Mouse (Mus musculus) C2C12 (cell line): ENCODE measurements around the gene Aff3. TPM values are rescaled to one million over a fixed set of nuclear protein-coding genes. Genes with fewer than 3 reads are reported as not detected.

ENCODE experiments used
- H3K27me3 ChIP-seq: one replicate; pipeline ENCODE4 v1.6.1; 2011; ENCODE audit not compliant: control insufficient read depth, insufficient read depth, insufficient read length
- H3K36me3 ChIP-seq: one replicate; pipeline ENCODE4 v1.6.1; 2011; ENCODE audit not compliant: control insufficient read depth, insufficient read depth
- H3K4me3 ChIP-seq: one replicate; pipeline ENCODE4 v1.5.1; 2011; ENCODE audit warnings: mild to moderate bottlenecking, control low read depth; ENCODE audit not compliant: poor library complexity, insufficient read depth, severe bottlenecking
- H3K79me2 ChIP-seq: one replicate; pipeline ENCODE4 v1.6.1; 2011; ENCODE audit not compliant: control insufficient read depth, insufficient read depth
- H3K79me3 ChIP-seq: one replicate; pipeline ENCODE4 v1.6.1; 2011; ENCODE audit warnings: low read depth, control low read depth
- H3ac ChIP-seq: one replicate; pipeline ENCODE3; 2011; ENCODE audit warnings: low read depth; ENCODE audit not compliant: control insufficient read depth, insufficient read length
- CEBPB ChIP-seq: IDR thresholded peaks from one replicate; pipeline ENCODE4 v1.6.1; 2011; ENCODE audit warnings: low read depth, mild to moderate bottlenecking, control low read depth, moderate library complexity
- CTCF ChIP-seq: IDR thresholded peaks from one replicate; pipeline ENCODE4 v1.5.1; 2011; ENCODE audit not compliant: control insufficient read depth, insufficient read depth, insufficient read length
- FOSL1 ChIP-seq: IDR thresholded peaks from one replicate; pipeline ENCODE4 v1.8.0; 2011; ENCODE audit warnings: mild to moderate bottlenecking, low read length; ENCODE audit not compliant: poor library complexity, insufficient read depth, severe bottlenecking
- MAX ChIP-seq: IDR thresholded peaks from one replicate; pipeline ENCODE4 v1.6.1; 2011; ENCODE audit warnings: mild to moderate bottlenecking, control low read depth
- MYOD1 ChIP-seq: IDR thresholded peaks from one replicate; pipeline ENCODE4 v1.6.1; 2011; ENCODE audit warnings: low read depth; ENCODE audit not compliant: control insufficient read depth, insufficient read length
- MYOG ChIP-seq: IDR thresholded peaks from one replicate; pipeline ENCODE4 v1.6.1; 2011; ENCODE audit not compliant: control insufficient read depth, insufficient read length; ENCODE audit errors: extremely low read depth
- USF1 ChIP-seq: IDR thresholded peaks from one replicate; pipeline ENCODE4 v1.6.1; 2011; ENCODE audit warnings: low read depth, mild to moderate bottlenecking, control low read depth, moderate library complexity
- polyA plus RNA-seq: library from polyadenylated mRNA; unstranded; fragments of >200 nt; fragmentation: generic; extraction: Trizol; gene quantifications from one replicate; pipeline ENCODE4 v1.2.1, GENCODE M21; 2012; ENCODE audit warnings: missing spikeins

Aff3 gene
- polyA plus RNA-seq, 1 experiment: not detected

- H3K79me3 ChIP-seq: no peaks in the 10 kb centered on the region
- no peak overlapping the region for H3K4me3 ChIP-seq
- H3K27me3 ChIP-seq: peaks cover 9% of the 10 kb centered on the region
- no peak for TF ChIP-seq MYOD1
- TF ChIP-seq CTCF: no peak
- no peak for TF ChIP-seq CEBPB
- H3ac ChIP-seq: no peak overlapping the region
- H3K36me3 ChIP-seq: no peaks in the 10 kb centered on the region
- no peaks in the 10 kb centered on the region for H3K79me2 ChIP-seq
Observed at GRCm38 (mm10) chr1:38521651-38522050, 143.1 kb downstream of the Aff3 start.

- Histone ChIP-seq H3K4me3 (no peak overlapping the region), H3K79me2 (no peaks in the 10 kb centered on the region), H3K27me3 (peaks cover 3% of the 10 kb centered on the region), H3K36me3 (no peaks in the 10 kb centered on the region), H3K79me3 (no peaks in the 10 kb centered on the region), H3ac (no peak overlapping the region)
- TF ChIP-seq CTCF (no peak), FOSL1 (no peak), MAX (no peak), CEBPB (no peak), MYOD1 (no peak), MYOG (no peak), USF1 (no peak)
Observed at GRCm38 (mm10) chr1:38516225-38516624, 148.5 kb downstream of the Aff3 start.

GRCm38 (mm10) chr1:38514634-38515011, 150.1 kb downstream of the Aff3 start:
- TF ChIP-seq USF1: no peak
- TF ChIP-seq CEBPB: no peak
- no peak for TF ChIP-seq MAX
- TF ChIP-seq MYOG: no peak
- no peak for TF ChIP-seq FOSL1
- TF ChIP-seq MYOD1: no peak
- TF ChIP-seq CTCF: no peak

DNA sequence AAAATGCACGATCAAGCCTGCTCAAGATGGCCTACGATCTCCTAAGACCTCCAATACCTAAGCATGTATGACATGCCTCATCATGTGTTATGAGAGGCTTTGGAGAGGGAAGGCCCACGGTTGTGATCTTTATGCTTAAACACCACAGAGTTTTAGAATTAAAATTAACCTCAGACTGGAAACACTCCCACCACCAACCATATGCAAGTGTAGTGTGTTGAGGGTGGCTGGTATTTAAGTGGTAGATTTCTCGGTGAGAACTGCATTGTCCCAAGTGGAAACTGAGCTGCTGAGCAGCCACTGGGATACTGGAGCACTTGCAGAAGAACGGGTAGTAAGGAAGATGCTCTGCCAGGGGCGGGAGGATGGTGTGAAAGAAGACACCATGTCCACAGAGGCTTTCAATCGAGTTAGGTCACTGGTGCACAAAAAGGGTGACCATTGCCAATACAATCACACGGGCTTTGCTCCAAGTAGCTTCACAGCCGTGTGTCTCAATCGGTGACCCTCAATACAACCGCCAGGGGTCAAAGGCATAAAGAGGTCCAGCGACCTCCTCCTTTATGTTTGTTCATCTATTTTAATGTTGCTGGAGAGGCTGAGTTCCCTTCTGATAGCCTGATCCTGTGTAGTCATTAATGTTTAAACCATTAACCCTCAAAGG, 150.7 kb downstream of the Aff3 start:
- TF ChIP-seq CTCF (no peak), FOSL1 (no peak), MAX (no peak), CEBPB (no peak), MYOG (no peak), MYOD1 (no peak), USF1 (no peak)
- no peak overlapping the region for H3K4me3 ChIP-seq
- H3ac ChIP-seq: no peak overlapping the region
- peaks cover 3% of the 10 kb centered on the region for H3K27me3 ChIP-seq
- H3K79me2 ChIP-seq: no peaks in the 10 kb centered on the region
- H3K36me3 ChIP-seq: no peaks in the 10 kb centered on the region
- no peaks in the 10 kb centered on the region for H3K79me3 ChIP-seq

More at GRCm38 (mm10) chr1:38514634-38515011, 150.1 kb downstream of the Aff3 start:
- no peaks in the 10 kb centered on the region for H3K79me2 ChIP-seq
- H3K27me3 ChIP-seq: peaks cover 3% of the 10 kb centered on the region
- H3K79me3 ChIP-seq: no peaks in the 10 kb centered on the region
- H3K36me3 ChIP-seq: no peaks in the 10 kb centered on the region
- H3K4me3 ChIP-seq: no peak overlapping the region
- no peak overlapping the region for H3ac ChIP-seq

GRCm38 (mm10) chr1:38512258-38513081, 152.3 kb downstream of the Aff3 start:
- H3K79me3 ChIP-seq: no peaks in the 10 kb centered on the region
- H3K79me2 ChIP-seq: no peaks in the 10 kb centered on the region
- TF ChIP-seq MYOG: no peak
- TF ChIP-seq USF1: no peak
- no peaks in the 10 kb centered on the region for H3K36me3 ChIP-seq
- peaks cover 3% of the 10 kb centered on the region for H3K27me3 ChIP-seq
- H3ac ChIP-seq: no peak overlapping the region
- H3K4me3 ChIP-seq: no peak overlapping the region

GRCm38 (mm10) chr1:38511076-38511475, 153.7 kb downstream of the Aff3 start:
- Histone ChIP-seq H3K79me2 (no peaks in the 10 kb centered on the region), H3ac (no peak overlapping the region), H3K79me3 (no peaks in the 10 kb centered on the region), H3K4me3 (no peak overlapping the region), H3K36me3 (no peaks in the 10 kb centered on the region), H3K27me3 (peaks cover 3% of the 10 kb centered on the region)
- TF ChIP-seq MYOG (no peak), MAX (no peak), CEBPB (no peak), MYOD1 (no peak), USF1 (no peak), CTCF (no peak), FOSL1 (no peak)
